Mouse (Mus musculus) small intestine, adult 2 months (tissue): ENCODE measurements around the gene Gmfg.
A peak's percentile ranks its signal among the peaks of the same experiment; 100 is the strongest.

Experiments used
- CTCF ChIP-seq: fragments of 200-500 bp; IDR thresholded peaks from 2 replicates; pipeline ENCODE4 v1.5.1; 2012; ENCODE audit warnings: low read depth, mild to moderate bottlenecking, control low read depth, inconsistent platforms, low read length, moderate library complexity, mixed read lengths; ENCODE audit not compliant: insufficient replicate concordance, insufficient read length; ENCODE audit errors: extremely low read depth
- POLR2A ChIP-seq: fragments of 200-500 bp; IDR thresholded peaks from 2 replicates; pipeline ENCODE4 v1.6.1; 2012; ENCODE audit warnings: low read depth, mild to moderate bottlenecking, control low read depth, inconsistent platforms, low read length, moderate library complexity

GRCm38 (mm10) chr7:28392429-28393271 lies 44.6 kb upstream of the Gmfg start, which contains the start of the genes Med29 and Paf1:
- TF ChIP-seq CTCF (no peak), POLR2A (peak; percentile 95)
